Mouse (Mus musculus): ENCODE measurements around the gene Dmrta1. TPM values are rescaled to one million over a fixed set of nuclear protein-coding genes. Genes with fewer than 3 reads are reported as not detected.

Dmrta1 gene
- not detected in 2 replicates for polyA plus RNA-seq (2012; rRNA removed)

DNA sequence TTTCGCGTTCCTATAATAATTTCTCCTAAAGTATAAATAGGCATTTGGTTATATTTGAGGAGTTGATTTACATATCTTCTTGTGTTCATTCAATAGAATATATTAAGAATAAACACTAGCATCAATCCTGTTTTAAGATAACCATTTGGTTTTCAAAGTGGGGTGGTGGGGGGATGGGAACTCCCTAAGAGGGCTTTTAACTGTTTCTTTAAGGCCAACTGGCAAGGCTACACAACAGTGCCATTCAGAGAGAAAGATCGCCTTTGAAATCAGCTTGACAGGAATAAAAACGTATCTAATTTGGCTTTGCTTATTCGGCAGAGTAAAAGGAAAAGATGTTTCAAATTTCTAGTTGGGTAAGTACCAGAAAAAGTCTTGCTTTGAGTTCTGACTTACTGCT lies at the start of gene Dmrta1:
TSS of gene Dmrta1 (plus strand) at position 242 of the 400 bp plus-strand sequence.
- no peak for DNase-seq (ENCODE audit: low read depth, low spot score)
- WGBS, result 57% methylated on average over 5 of the region's 5 CpGs

DNA sequence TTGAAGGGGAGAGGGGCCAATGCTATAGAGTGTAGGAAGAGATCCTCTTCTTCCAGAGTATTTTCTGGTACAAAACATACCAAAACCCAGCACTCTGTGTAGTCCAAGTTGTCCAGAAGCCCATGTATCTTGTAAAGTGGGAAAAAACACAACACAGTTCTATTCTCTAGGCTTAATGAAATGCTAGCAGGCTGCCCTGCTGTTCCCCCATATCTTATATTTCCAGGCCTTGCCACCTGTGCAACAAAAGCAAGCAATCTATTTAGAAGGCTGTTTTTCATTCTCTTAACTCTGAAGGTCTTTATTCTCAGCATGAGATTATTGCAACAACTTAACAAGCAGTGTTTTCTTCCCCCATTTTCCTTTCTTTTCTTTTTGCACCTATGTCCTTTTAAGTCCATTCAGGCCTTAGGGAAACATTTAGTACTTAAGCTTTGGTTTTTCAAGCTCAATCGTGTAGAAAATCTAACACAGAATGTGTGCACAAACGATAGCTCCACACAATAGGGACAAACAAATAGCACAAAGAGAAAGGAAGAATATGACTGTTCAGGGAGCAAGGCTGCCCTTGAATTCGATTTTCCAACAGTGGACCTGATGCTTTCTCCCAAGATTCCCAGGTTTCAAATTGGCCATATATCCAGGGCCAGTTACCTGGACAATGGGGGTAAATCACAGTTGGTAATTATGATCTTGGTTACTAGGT lies 48.7 kb upstream of the Dmrta1 start:
- DNase-seq (ENCODE audit: low read depth, low spot score), result no peak

DNA sequence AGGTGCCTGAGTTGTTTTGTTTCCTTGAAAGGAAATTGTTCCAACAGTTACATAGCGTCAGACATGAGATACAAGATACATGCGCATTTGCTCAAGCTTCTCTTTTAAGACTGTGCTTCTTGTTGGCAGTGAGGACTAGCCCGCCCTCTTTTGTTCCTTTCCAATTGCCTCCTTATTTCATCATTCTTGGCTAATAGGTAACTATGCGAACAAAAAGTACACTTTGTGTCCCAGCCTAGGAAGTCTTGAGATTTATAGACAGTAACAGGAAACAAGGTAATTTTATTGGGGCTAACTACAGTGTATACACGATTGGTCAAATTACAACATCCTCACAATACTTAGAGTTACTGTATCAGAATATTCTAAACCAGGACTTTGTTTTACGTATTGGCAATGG lies 47.7 kb upstream of the Dmrta1 start:
- WGBS, result 35% methylated on average over 6 of the region's 6 CpGs
- DNase-seq (ENCODE audit: low read depth, low spot score), result peak; percentile 13

More for the DNA sequence above, 48.7 kb upstream of the Dmrta1 start:
- WGBS, result 73% methylated on average over 3 of the region's 3 CpGs

DNA sequence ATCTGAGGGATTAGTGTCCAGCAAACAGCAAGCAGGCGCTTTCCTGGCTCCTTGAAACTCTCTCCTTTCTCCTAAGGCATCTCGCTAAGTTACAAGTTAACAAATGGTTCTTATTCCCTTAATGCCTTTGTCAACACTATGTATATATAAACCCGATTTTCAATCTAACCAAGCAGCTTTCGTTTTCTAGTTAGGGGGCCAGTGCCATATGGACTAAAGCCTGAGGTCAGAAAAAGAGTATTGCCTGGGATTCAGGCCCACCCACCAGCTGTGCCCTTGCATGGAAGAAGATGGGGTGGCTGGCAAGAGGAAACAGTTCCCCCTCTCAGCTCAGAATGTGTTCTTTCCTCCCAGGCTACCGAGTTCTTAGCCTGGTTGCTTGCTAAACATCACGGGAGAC lies 40.6 kb upstream of the Dmrta1 start:
- no peak for DNase-seq (ENCODE audit: low read depth, low spot score)

DNA sequence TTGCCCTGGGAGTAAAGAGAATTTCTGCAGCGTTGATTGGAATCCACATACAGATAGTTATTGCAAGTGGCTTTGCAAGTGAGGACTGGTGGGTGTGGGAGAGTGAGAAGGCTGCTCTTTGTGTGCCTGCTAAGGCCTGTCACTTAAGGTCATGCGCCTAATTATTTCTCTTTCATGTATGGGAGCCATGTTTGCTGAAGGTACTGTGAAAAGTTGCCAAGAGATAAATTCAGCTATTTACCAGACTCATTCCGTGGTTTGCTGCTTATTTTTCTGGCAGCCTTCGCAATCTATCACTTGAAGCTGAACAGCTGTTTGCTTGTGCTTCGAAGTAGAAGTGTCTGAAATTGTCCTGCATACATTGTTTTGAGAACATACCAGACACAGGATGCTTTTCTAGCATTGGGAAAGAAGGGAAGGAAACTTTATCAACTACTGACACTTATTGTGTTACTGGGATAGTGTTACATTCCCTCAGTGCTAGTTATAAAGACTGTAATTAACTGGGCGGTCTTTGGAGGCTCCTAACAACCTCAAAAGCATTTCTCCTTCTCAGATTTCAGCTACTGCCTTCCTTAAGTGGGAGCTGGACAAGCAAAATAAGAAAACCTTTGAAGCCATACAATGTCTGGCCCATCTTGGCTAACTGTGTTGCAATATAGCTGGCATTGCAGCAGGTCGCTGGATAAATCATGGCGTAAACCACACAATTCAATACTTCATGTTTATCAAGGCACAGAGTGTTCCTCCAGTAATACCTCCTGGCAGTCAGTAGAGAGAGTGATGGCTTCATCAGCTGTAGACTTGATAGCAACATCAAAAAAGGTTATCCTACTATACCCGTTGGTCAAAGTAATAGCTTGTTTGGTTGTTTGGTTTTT lies 34.8 kb upstream of the Dmrta1 start:
- DNase-seq (ENCODE audit: low read depth, low spot score), result no peak
- WGBS, result 62% methylated on average over 9 of the region's 9 CpGs

More for the DNA sequence above, 40.6 kb upstream of the Dmrta1 start:
- 38% methylated on average over 6 of the region's 6 CpGs for WGBS

DNA sequence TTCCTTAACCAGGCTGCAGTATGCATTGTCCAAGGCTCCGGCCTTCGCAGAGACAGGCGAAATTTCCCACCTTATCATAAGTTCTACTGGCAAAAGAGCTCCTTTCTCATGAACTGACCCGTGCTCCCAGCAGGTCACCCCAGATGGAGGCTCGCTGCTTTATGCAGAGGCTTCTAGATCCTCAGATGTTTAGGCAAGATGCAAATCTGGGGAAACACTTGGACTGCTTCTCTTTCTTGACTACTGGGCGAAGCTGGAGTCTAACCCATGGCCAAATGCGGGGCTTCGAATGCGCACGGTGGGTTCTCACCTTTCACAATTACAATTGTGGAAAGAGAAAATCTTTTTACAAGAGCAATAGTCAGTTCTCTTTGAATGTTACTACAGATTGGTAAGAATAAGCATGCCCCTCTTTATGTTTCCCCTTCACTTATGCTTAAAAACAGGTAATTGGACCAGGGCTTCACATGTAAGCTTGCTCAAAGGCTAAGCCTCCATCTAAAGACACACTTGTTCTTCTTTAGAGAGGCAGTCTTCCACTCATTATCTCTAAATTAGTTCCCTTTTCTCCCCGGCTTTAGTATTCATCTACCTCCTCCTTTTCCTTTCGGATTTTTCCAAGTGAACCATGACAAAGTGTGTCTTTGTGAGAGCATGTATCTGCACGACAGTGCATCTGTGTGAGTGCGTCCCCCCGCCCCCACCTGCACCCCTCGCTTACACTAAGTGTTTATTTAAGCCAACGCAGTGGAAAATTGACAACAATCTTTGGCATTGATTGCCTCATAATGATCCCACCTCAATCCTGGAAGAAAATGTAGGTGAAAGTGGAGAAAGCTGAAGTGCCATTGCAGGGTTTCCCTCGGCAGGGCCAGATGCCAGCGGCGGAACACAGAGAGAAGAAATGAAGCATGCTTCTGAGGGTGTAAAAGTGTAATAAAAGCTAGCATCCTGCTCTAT lies 28.6 kb upstream of the Dmrta1 start:
- DNase-seq (ENCODE audit: low read depth, low spot score), result no peak
- WGBS, result 73% methylated on average over 20 of the region's 20 CpGs

DNA sequence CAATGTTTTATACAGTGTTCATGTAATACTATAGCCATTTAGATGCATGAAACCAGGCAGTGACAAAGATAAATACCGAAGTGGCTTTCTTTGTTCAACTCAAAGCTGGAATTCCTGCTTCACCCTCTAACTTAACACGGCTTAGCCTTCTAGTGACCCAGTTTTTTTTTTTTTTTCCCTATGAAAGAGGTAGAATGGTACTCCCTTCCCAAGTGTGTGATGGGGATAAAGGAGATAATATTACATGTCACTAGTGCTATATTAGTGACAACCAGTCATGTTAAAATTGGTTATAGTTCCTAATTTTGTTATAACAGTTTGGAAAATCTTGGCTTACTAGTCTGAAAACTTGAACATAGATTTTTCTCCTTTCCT lies 27.9 kb upstream of the Dmrta1 start:
- DNase-seq (ENCODE audit: low read depth, low spot score), result no peak
- WGBS, result 64% methylated on average over 2 of the region's 2 CpGs

DNA sequence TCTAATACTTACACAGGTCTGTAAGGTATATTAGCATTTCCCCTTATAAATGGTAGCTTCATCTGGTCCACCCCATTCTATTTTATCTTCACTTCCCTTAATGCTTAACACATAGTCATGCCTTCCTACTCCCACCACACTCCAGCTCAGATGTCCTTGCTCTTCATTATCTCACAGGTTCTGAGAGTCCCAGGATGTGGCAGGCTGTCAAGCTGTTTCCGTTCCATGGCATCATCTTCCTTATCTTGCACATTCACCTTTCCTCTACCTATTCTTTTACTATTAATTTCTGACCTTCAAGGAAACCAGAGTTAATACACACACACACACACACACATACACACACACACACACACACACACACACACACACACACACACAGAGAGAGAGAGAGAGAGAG lies 27.5 kb upstream of the Dmrta1 start:
- WGBS, result 100% methylated on average over 1 of the region's 1 CpGs
- DNase-seq (ENCODE audit: low read depth, low spot score), result no peak

DNA sequence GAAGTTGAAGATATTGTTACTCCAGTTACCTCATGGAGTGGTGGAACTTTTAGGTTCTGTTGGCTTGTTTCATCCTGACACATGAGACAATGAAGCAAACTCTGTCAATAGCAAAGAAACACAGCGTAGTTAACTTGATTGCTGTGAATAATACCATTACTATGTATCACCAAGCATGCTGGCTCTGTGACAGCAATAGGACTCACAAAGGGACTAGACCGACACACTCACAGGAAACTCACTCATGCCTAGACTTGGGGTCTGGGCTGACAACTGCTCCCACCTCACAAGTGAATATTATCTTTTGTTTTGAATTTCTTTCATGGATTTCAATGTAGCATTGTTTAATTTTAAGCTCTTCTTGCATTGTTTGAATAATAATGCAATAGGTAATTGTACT lies 15.8 kb upstream of the Dmrta1 start:
- 78% methylated on average over 2 of the region's 2 CpGs for WGBS
- DNase-seq (ENCODE audit: low read depth, low spot score), result no peak

DNA sequence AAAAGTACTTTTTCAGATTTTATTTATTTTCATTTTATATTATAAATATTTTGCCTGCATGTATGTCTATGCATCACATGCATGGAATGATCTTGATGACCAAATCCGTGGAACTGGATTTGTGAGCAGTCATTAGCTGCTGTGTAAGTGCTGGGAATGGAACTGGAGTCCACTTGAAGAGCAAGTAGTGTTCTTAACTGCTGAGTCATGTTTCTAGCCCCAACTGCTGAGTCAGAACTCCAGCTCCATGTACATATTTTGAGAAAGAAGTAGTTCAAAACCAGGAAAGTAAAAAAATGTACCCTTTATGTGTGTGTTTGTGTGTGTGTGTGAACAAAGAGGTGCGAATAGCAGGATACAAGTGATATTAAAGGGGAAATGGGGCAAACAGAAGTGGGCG lies 4.5 kb upstream of the Dmrta1 start:
- no peak for DNase-seq (ENCODE audit: low read depth, low spot score)
- 82% methylated on average over 3 of the region's 3 CpGs for WGBS

DNA sequence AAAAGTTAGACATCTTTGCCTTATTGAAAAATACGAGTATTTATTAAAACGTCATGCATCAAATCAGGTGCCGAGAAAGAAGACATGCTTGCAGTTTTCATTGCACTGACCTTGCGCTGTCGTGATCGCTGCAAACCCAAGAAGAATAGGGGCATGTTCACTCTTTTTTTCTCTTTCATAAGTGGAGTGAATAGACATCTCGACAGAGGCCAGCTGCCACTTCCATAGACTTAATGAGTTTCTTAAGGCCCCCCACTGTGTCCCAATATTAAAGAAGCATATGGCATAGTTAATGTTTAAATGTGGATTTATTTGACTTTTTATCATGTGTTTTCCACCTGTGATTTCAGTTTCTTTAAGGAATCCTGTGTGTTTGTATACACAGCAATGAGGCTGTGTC lies 1.3 kb upstream of the Dmrta1 start:
- no peak for DNase-seq (ENCODE audit: low read depth, low spot score)
- WGBS, result 74% methylated on average over 7 of the region's 7 CpGs

DNA sequence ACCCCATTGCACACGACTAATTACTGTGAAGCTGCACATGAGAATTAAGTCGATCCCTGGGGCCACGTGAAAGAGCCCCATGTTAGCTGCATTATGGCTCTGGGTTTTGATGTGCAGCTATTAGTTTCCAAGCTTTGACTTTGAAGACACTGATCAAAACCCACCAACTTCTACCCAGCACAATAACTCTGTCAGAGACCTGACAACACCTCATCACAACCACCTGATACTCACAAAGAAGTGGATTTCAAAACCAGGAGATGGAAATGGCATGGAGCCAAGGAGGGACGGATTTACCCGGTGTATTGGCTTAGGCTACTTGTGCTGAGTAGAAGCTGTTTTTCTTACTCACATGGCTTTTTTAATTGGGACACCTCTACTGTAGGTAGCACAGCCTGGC lies 523 bp upstream of the Dmrta1 start:
- no peak for DNase-seq (ENCODE audit: low read depth, low spot score)
- 73% methylated on average over 5 of the region's 5 CpGs for WGBS

DNA sequence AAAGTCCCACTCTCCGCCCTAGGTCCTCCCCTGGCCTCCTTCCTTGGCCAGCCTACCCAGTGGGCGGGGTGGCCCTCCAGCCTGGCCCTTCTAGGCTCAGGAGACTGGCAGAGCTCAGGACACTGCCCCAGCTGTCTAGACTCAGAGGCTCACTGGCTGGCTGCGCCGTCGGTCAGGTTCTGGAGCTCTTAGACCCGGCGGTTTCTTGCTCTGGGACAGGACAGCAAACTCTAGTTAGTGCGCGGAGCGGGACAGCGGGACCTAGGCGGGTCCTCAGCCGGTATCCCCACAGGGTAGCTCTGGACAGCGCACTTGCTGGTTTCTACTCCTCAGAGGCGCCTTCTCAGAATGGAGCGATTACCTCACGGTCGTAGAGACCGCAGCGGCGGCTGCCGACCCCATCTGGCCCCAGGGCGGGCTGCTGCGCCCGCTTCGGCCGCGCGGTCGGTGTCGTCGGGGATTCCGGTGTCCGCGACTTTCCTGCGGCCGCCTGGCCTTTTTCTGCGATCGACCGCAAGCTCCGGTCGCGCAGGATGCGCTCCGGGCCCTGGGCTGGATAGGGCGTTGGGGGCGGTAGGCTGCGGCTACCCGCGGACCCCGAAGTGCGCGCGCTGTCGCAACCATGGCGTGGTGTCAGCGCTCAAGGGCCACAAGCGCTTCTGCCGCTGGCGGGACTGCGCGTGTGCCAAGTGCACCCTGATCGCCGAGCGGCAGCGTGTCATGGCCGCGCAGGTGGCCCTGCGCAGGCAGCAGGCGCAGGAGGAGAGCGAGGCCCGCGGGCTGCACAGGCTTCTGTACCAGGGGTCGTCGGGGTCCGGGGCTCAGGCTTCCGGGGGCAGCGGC lies 8.9 kb downstream of the Dmrta1 start:
- peak; percentile 14 for DNase-seq (ENCODE audit: low read depth, low spot score)

DNA sequence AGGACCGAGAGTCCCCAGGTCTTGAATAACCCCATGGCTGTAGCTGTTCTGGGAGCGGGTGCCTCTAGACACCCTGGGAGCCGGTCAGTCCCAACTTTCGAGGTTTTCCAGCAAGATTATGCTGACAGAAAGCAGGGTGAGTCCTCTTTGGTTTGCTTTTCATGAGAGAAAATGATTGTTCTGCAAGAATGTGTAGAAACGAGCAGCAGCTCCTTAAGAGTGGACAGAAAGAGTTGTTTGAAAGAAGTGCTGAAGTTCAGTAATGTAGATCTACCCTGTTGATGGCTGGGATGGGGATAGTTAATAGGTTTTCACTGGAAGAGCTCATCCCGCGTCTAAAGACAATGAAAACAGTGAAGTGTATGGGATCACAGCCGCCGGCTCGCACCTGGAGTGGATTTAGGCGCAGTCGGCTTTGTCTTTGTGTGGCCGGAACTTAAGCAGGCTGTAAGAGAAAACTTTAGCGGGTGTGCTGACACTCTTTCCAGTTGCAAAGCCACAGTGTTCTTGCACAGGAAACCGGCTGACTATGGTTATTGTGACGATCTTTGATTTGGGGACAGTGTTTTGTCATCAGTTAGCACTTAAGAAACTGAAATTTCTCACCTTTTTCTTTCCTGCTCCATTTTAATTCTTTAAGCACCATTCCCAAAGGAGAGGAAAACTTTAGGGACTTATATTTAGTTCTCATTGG lies 9.7 kb downstream of the Dmrta1 start:
- 4% methylated on average over 16 of the region's 16 CpGs for WGBS
- no peak for DNase-seq (ENCODE audit: low read depth, low spot score)

More for the DNA sequence above, 8.9 kb downstream of the Dmrta1 start:
- WGBS, result 2% methylated on average over 78 of the region's 78 CpGs

DNA sequence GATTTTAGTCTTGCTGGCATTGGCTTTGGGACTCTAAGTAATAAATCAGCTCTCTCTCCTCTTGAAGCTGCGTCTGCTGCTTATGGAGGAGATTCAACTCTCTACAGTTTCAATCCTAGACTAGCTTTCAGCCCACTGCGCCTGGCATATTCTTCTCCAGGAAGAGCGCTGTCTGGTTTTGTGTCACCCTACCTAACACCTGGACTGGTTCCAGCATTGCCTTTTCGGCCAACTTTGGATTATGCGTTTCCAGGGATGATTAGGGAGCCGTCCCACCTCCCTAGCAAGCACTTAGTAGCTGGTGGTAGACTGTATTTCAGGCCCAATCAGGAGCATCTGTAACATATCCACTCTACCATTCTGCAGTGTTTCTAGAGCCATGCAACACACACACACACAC lies 12.7 kb downstream of the Dmrta1 start:
- DNase-seq (ENCODE audit: low read depth, low spot score), result no peak
- WGBS, result 76% methylated on average over 6 of the region's 6 CpGs

DNA sequence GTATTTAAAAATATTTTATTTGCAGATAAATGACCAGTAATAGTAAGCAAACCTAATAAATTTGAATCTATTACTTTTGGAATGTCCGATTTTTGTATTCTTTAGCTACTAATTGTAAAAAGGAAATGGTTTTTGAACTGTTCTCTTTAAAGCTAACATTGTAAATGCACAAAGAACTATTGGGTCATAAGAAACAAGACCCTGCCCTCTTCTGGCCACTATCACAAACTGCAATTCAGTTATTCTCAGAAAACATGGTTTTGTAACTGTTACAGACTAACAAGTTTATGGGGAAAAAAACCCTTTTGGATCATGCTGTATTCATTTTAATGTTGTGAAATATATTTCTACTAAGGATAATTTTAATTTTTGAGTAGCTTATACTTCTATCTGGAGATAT lies 13.5 kb downstream of the Dmrta1 start:
- DNase-seq (ENCODE audit: low read depth, low spot score), result no peak
- 18% methylated on average over 1 of the region's 1 CpGs for WGBS

DNA sequence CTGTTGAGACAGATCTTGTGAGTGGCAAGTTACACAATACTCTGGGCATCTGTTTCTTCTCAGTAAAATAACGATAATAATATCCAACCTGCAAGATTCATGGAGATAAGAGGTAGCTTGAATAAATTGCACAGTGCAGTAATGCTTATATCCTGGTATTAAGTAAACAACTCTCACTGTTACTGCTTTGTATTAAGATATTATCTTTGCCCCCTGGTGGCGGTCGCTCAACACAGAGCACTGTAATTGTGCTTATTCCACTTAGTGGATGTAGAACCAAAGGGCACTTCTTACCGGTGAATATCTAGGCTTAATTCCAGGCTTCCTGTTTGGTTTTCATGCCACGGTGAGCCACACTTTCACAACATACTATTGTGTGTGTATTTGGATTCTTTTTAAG lies 16.4 kb downstream of the Dmrta1 start:
- WGBS, result 40% methylated on average over 5 of the region's 5 CpGs
- no peak for DNase-seq (ENCODE audit: low read depth, low spot score)

DNA sequence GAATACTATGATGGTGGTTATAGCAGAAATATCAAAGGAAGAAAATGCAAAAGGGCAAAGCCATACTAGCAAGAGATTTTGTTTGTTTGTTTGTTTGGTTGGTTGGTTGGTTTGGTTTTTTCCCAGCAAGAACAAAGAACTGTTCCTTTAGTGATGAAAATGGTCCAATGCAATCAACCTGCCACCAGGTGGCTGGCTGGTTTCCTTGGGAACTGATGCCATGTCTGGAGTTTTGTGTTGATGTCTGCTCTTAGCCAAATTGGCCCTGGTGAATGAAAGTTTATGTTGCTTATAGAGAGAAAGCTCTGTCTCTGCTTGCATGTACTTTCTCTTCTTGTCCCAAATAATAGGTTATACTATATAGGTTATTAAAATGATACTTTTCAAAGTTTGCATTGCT lies 18.7 kb downstream of the Dmrta1 start:
- no peak for DNase-seq (ENCODE audit: low read depth, low spot score)

Measured in large intestine, adult 2 months (tissue).